Mouse (Mus musculus) kidney, adult 8-10 months (tissue): ENCODE results near the gene Ddx28.

Source experiments
- DNase-seq, 2 experiments: peaks; one replicate each; pipeline ENCODE4 v3.0.0; 2022

Ddx28 gene

GRCm38 (mm10) chr8:105965905-105966341, 45.8 kb downstream of the Ddx28 start, which contains the start of gene Slc12a4:
Slc12a4 (minus strand) TSS chr8:105966097.
- DNase-seq, result peak; percentile 62 to 64

GRCm38 (mm10) chr8:105965266-105965904, 46.3 kb downstream of the Ddx28 start:
- DNase-seq, result no peak

GRCm38 (mm10) chr8:105964506-105965265, 47.0 kb downstream of the Ddx28 start:
- no peak for DNase-seq

- DNase-seq, result no peak
Observed at GRCm38 (mm10) chr8:105961536-105961935, 50.1 kb downstream of the Ddx28 start.

GRCm38 (mm10) chr8:105961101-105961500, 50.6 kb downstream of the Ddx28 start:
- DNase-seq, result no peak
